Mouse (Mus musculus) ovary, postnatal 36 days (tissue): ENCODE measurements around the gene Vmn2r63.
"Not testable (repeated sequence)": the region's sequence is repeated elsewhere in the genome, so short reads cannot be mapped to it uniquely, and the experiment has no call there.

Source experiments
- DNase-seq: peaks from one replicate; pipeline ENCODE4 v3.0.0; 2022; ENCODE audit warnings: low spot score, mixed read lengths

Vmn2r63 gene

DNA sequence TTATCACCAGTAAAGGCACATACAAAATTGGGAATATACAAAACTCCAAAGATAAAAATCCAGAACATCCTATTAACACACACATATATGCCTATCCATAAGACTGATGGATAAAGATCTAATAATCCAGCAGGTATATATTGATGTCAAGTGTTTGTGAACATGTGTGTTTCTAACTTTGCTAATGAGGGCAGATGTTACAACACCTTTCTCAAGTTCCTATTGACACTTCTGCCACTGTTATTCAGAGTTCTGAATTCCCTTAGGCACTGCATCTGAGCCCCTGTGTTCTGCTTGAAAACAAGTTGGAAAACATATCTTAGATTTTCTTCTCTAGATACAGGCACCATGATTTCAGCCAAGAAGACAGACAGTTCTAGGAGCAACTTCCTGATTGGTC lies at the start of gene Vmn2r63:
Gene Vmn2r63 (minus strand): TSS at position 101 of the 400 bp plus-strand sequence.
- DNase-seq, result not testable (repeated sequence)

DNA sequence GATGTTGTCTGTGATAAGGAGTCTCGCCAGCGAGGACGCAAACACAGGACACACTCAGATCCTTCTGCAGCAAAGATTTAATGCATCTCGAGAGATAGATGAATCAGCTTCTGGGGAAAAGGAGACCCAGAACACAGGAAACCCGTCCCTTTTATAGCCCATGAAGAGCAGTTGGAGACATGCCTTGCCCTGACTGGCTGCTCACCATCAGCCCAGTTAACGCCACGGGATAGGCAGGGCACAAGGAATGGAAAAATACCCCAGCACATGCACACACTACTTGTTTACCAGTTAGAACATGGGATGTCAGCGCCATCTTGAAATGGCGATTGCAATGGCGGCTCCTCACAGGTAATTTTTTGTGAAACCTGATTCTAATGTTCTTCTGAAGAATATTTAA lies 47.1 kb upstream of the Vmn2r63 start:
- DNase-seq, result no peak

DNA sequence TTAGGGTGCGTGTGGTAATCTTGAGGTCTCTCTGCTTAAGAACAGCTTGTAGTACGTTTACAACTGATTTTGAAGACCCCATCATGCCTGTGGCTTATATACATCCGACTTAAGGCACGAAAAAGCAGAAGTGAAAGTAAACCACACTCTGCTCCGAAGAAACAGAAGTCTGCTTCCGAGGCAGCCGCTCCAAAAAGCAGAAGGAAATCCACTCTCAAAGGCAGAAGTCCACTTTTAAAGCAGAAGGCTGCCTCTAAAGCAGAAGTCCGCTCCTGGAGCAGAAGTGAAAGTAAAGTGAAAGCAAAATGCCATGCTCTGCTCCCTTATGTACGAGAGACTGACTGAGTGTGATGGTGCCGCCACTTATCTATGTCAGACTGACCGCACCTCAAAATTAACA lies 46.5 kb upstream of the Vmn2r63 start:
- no peak for DNase-seq

DNA sequence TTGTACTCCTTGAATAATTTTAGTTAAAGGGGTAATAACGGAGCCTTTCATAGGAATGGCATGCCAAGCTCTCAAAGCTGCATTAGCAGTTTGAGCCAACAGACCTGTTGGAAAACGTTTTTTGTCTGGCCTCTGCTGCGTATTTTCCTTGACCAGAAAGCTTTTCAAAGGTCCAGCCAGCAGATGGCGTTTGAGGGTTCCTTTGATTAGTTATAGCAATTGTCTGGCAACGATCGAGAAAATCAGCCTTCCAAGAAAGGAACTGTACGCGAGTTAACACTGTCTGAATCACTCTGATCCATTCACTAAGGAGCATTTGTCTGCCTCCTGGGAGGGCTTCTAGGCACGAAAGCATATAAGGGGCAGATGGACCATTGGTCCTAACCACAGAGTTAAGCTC lies 31.6 kb upstream of the Vmn2r63 start:
- DNase-seq, result no peak

DNA sequence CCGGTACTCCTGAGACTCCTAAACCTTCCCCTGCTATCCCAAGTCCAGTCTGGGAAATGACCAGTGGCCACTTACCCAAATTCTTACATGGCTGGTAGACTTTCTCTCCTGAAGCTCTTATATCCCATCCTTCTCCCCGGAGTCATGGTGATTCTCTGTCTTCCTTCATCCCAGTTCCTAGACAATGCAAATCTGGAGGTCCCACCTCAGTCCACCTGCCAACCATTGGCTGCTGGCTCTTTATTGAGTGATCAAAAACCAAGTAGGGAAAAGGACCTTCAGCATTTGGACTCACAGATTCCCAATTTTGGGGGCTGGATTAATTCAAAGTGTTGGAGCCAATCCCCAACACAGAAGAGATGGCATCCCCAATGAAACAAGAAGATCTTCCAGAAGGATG lies 35.6 kb downstream of the Vmn2r63 start:
- DNase-seq, result not testable (repeated sequence)

DNA sequence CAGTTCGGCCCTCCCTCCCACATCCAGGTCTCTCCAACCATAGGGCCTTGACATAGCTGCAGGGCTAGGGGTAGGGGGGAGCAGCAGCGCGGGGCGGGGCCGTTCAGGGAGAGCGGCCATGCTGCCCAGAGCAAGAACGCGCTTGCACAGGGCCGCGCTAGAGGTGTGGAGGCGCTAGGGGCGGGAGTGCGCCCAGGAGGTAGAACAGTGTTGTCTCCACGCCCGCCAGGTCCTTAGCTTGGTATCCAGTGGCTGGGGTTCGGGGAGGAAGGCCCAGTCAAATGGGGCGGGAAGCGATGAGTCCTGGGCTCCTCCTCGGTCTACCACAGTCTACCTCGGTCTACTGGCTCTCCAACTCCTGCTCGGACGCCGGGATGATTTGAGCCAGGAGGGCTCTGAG lies 55.5 kb downstream of the Vmn2r63 start:
- no peak for DNase-seq

DNA sequence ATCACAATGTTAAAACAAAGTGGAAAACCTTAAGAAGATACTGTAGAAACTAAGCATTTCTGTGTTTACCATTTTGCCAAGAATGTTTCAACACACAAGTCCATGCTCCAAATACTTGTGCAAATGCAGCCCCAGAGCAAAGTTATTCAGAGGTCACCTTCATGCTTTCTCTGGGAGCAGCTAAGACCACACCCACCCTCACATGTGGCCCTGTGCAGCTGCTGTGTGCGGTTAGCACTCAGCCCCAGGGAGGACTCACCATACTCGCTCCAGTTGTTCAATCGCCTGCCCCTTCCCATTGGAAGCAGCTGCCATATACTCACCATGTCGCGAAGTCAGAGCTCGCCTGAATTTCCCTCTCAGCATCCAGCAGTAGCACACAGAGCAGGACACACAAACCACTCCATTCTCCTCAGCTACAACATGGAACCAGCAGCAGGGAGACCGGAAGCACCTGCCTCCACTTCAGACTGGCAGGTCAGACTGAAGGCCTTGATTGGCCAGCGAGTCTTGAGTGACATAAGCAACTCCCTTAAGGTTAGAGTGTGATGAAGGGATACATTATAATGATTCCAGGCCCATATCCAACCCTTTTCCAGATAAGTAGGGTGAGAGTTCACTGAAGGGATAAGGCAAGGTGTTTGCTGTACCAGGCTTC lies 66.7 kb downstream of the Vmn2r63 start, which contains the start of gene Gm2381:
Gene Gm2381 (minus strand): TSS at position 434 of the 658 bp plus-strand sequence.
- DNase-seq, result not testable (repeated sequence)
